Comparison of ENCODE assay signal across 18 mouse cellular contexts in the genomic region with DNA sequence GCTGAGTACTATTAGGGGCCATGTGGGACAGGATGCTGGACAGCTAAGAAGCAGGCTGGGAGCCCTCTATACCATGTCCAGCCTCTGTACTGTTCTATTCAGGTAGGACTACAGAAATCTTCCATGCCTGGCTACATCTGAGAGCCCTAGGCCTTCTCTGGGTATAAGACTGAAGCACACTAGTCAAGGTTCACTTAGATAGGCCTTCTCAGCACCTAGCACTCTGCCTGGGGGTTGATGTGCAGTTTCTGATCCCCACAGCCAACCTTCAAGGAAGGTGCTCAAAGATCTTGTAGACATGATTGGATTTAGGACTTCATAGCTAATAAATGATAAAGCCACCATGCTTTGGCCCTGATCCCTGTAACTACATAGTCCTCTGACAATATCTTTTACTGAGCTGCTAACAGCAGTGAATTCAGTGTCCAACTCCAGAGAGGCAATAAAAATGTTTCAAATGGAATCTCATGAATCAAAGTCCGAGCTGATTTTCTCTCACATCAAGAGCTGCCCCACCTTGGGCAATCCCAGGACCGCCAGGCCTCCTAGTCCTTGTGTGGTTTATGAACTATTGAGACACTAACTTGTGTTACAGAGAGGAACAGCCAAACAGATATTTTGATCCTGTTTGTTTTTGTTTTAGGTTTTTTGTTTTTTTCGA. TPM values are rescaled to one million over a fixed set of nuclear protein-coding genes. Genes with fewer than 3 reads are reported as not detected.
DNase-seq lines count a peak whose midpoint lies in the region; ATAC-seq and TF ChIP-seq lines count a peak whose summit lies in the region.
"Had no signal": no experiment of that assay in that cellular context is flagged by ENCODE, and none has a peak within 500 bp of the region (broad histone marks: within the 10 kb centered on the region; RNA-seq: fewer than 3 reads in every experiment).

No protein-coding gene starts in this region.

- TF ChIP-seq EP300 in heart, adult 2 months (IDR thresholded peaks at IDR 0.05; ENCODE audit: insufficient read depth, low read depth, low read length), result no peak

- ATAC-seq in heart, embryonic 12.5 days (ENCODE audit: insufficient number of reproducible peaks, low FRiP score), result no peak
- ATAC-seq in midbrain, embryonic 11.5 days (ENCODE audit: low FRiP score), result no peak
- no peak for ATAC-seq in midbrain, embryonic 13.5 days
- peak; percentile 87 for ATAC-seq in intestine, embryonic 16.5 days
- ATAC-seq: forebrain, embryonic 13.5 days; forebrain, postnatal 0 days had no signal

- no peak for TF ChIP-seq POLR2A in heart, adult 2 months (IDR thresholded peaks at IDR 0.05; ENCODE audit: insufficient read depth, low read depth, low read length)

- peaks cover 17% of the 10 kb centered on the region for H3K4me1 ChIP-seq in heart, adult 2 months (ENCODE audit: control insufficient read depth, insufficient read depth, low read length)
- H3K4me1 ChIP-seq in heart, embryonic 12.5 days (replicated peaks), result peaks cover 27% of the 10 kb centered on the region
- no peaks in the 10 kb centered on the region for H3K4me1 ChIP-seq in midbrain, embryonic 11.5 days (ENCODE audit: control insufficient read depth, insufficient read depth, low read length)
- 0 out of 2 replicates have a peak, but pooled peaks cover 4% of the 10 kb centered on the region for H3K4me1 ChIP-seq in midbrain, embryonic 13.5 days (replicated peaks)
- peaks cover 19% of the 10 kb centered on the region for H3K4me1 ChIP-seq in intestine, embryonic 16.5 days (ENCODE audit: control insufficient read depth, insufficient read depth, low read length)
- H3K4me1 ChIP-seq: embryonic facial prominence, embryonic 13.5 days; forebrain, embryonic 13.5 days; hindbrain, embryonic 15.5 days had no signal

- no peaks in the 10 kb centered on the region for H3K27me3 ChIP-seq in heart, adult 2 months (ENCODE audit: control insufficient read depth, insufficient read depth, low read length)
- H3K27me3 ChIP-seq in heart, embryonic 12.5 days (replicated peaks), result no peaks in the 10 kb centered on the region
- no peaks in the 10 kb centered on the region for H3K27me3 ChIP-seq in midbrain, embryonic 11.5 days (ENCODE audit: control insufficient read depth, insufficient read depth, low read length)
- H3K27me3 ChIP-seq in midbrain, embryonic 13.5 days, result no peaks in the 10 kb centered on the region
- H3K27me3 ChIP-seq in intestine, embryonic 16.5 days (replicated peaks; ENCODE audit: control insufficient read depth, insufficient read depth, low read length), result no peaks in the 10 kb centered on the region
- H3K27me3 ChIP-seq: embryonic facial prominence, embryonic 13.5 days; forebrain, embryonic 13.5 days; heart, embryonic 15.5 days; hindbrain, embryonic 15.5 days had no signal

- H3K79me2 ChIP-seq in heart, adult 2 months (replicated peaks; ENCODE audit: control insufficient read depth, insufficient read depth, low read length), result peaks cover 2% of the 10 kb centered on the region

- peak overlapping the region; percentile 26; the same call in 1 of the 2 replicates for H3K27ac ChIP-seq in heart, adult 2 months
- H3K27ac ChIP-seq in heart, embryonic 12.5 days (ENCODE audit: poor library complexity, severe bottlenecking), result no peak overlapping the region
- H3K27ac ChIP-seq in midbrain, embryonic 11.5 days (ENCODE audit: low read depth, low read length), result no peak overlapping the region
- no peak overlapping the region for H3K27ac ChIP-seq in midbrain, embryonic 13.5 days
- peak overlapping the region; percentile 84 for H3K27ac ChIP-seq in intestine, embryonic 16.5 days (ENCODE audit: low read length)
- H3K27ac ChIP-seq: embryonic facial prominence, embryonic 13.5 days; forebrain, embryonic 13.5 days; heart, embryonic 10.5 days; hindbrain, embryonic 15.5 days had no signal

- peaks cover 20% of the 10 kb centered on the region for H3K36me3 ChIP-seq in heart, adult 2 months (ENCODE audit: control insufficient read depth, insufficient read depth, low read length)
- no peaks in the 10 kb centered on the region; the same call in 1 of the 2 replicates for H3K36me3 ChIP-seq in heart, embryonic 12.5 days
- H3K36me3 ChIP-seq in midbrain, embryonic 11.5 days (ENCODE audit: control insufficient read depth, insufficient read depth, low read length), result no peaks in the 10 kb centered on the region
- peaks cover 12% of the 10 kb centered on the region for H3K36me3 ChIP-seq in midbrain, embryonic 13.5 days
- no peaks in the 10 kb centered on the region for H3K36me3 ChIP-seq in intestine, embryonic 16.5 days (ENCODE audit: control insufficient read depth, insufficient read depth, low read length)
- H3K36me3 ChIP-seq: embryonic facial prominence, embryonic 13.5 days; heart, embryonic 15.5 days had no signal

- H3K4me3 ChIP-seq in heart, adult 2 months, result no peak overlapping the region
- H3K4me3 ChIP-seq in heart, embryonic 12.5 days, result no peak overlapping the region
- no peak overlapping the region for H3K4me3 ChIP-seq in midbrain, embryonic 11.5 days (ENCODE audit: low read depth, low read length)
- H3K4me3 ChIP-seq in midbrain, embryonic 13.5 days (replicated peaks), result no peak overlapping the region
- no peak overlapping the region for H3K4me3 ChIP-seq in intestine, embryonic 16.5 days (ENCODE audit: low read length)
- H3K4me3 ChIP-seq: embryonic facial prominence, embryonic 13.5 days; forebrain, embryonic 13.5 days; heart, embryonic 10.5 days; heart, embryonic 15.5 days; hindbrain, embryonic 15.5 days had no signal

- H3K4me2 ChIP-seq in heart, embryonic 12.5 days, result no peak overlapping the region
- H3K4me2 ChIP-seq in midbrain, embryonic 11.5 days, result no peak overlapping the region
- H3K4me2 ChIP-seq in midbrain, embryonic 13.5 days (replicated peaks), result no peak overlapping the region
- no peak overlapping the region for H3K4me2 ChIP-seq in intestine, embryonic 16.5 days (ENCODE audit: low read depth, low read length)
- H3K4me2 ChIP-seq: embryonic facial prominence, embryonic 13.5 days; forebrain, embryonic 13.5 days; heart, embryonic 15.5 days; hindbrain, embryonic 15.5 days had no signal

- DNase-seq in heart, adult 2 months, result no peak
- peak; percentile 33 for DNase-seq in midbrain, embryonic 11.5 days (ENCODE audit: low spot score, missing footprints)
- no peak for DNase-seq in cerebellum, adult 9-11 months
- DNase-seq in thymus, postnatal 10 days (ENCODE audit: low spot score in 2 of 2), result no peak
- DNase-seq: adrenal gland, postnatal 10 days; cerebellum, adult 11-12 months; cerebellum, adult 9-10 months; cerebellum, postnatal 36 days; forebrain, postnatal 0 days; gastrocnemius, postnatal 36 days had no signal

- TF ChIP-seq CTCF in heart, adult 2 months (IDR thresholded peaks at IDR 0.05), result no peak

- no peak overlapping the region for H3K9ac ChIP-seq in heart, adult 2 months (ENCODE audit: low read depth, low read length)
- H3K9ac ChIP-seq in heart, embryonic 12.5 days, result no peak overlapping the region
- no peak overlapping the region for H3K9ac ChIP-seq in midbrain, embryonic 11.5 days (ENCODE audit: low read length)
- no peak overlapping the region for H3K9ac ChIP-seq in midbrain, embryonic 13.5 days (replicated peaks)
- no peak overlapping the region for H3K9ac ChIP-seq in intestine, embryonic 16.5 days (ENCODE audit: low read depth, low read length)
- H3K9ac ChIP-seq: embryonic facial prominence, embryonic 13.5 days; forebrain, embryonic 13.5 days; forebrain, postnatal 0 days; heart, embryonic 15.5 days; hindbrain, embryonic 15.5 days had no signal

- 79% methylated on average over 3 of the region's 3 CpGs for WGBS in heart, adult 2 months
- WGBS in heart, embryonic 12.5 days, result 79% methylated on average over 3 of the region's 3 CpGs
- 87% methylated on average over 3 of the region's 3 CpGs for WGBS in midbrain, embryonic 11.5 days
- WGBS in midbrain, embryonic 13.5 days, result 97% methylated on average over 3 of the region's 3 CpGs
- 62% methylated on average over 3 of the region's 3 CpGs for WGBS in intestine, embryonic 16.5 days

- H3K9me3 ChIP-seq in heart, embryonic 12.5 days (replicated peaks), result no peaks in the 10 kb centered on the region
- H3K9me3 ChIP-seq in midbrain, embryonic 11.5 days (ENCODE audit: control insufficient read depth, low read length), result no peaks in the 10 kb centered on the region
- no peaks in the 10 kb centered on the region for H3K9me3 ChIP-seq in midbrain, embryonic 13.5 days
- H3K9me3 ChIP-seq in intestine, embryonic 16.5 days (ENCODE audit: control insufficient read depth, low read length), result no peaks in the 10 kb centered on the region
- H3K9me3 ChIP-seq: embryonic facial prominence, embryonic 13.5 days; forebrain, embryonic 13.5 days; heart, embryonic 10.5 days; heart, embryonic 15.5 days; hindbrain, embryonic 15.5 days had no signal

- intact Hi-C loops in heart, adult 2 months (cut with DNase I), result no loop called here

RNA-seq across cellular contexts. Expression of a gene that starts 45.8 kb away (rescaled TPM):
- total RNA-seq in heart, adult 2 months (2021), result 10 to 100 TPM; 71.6 to 82.0 TPM
- polyA plus RNA-seq in heart, adult 2 months (2012; rRNA removed), result 84.4 and 113 TPM in 2 replicates
- 6.9 and 7.6 TPM in 2 replicates for polyA plus RNA-seq in heart, embryonic 12.5 days (2016; fragmentation: Nextera tagmentation; extraction: Ambion mirVana)
- polyA plus RNA-seq in midbrain, embryonic 11.5 days (2014; fragmentation: Nextera tagmentation; extraction: Ambion mirVana), result 7.3 and 9.2 TPM in 2 replicates
- 5.0 and 6.3 TPM in 2 replicates for polyA plus RNA-seq in midbrain, embryonic 13.5 days (2015; fragmentation: Nextera tagmentation; extraction: Ambion mirVana)
- polyA plus RNA-seq in intestine, embryonic 16.5 days (2015; fragmentation: Nextera tagmentation; extraction: Ambion mirVana), result 2.4 and 2.8 TPM in 2 replicates

Comparison
In these comparisons a context has a peak if more than half of its experiments do, and no peak if none do; other contexts are left out.
1. H3K27ac ChIP-seq: peak in heart, adult 2 months (single experiment) and intestine, embryonic 16.5 days (single experiment); none in heart, embryonic 12.5 days (single experiment), midbrain, embryonic 11.5 days (single experiment) and midbrain, embryonic 13.5 days (single experiment).